Mouse (Mus musculus) intestine, embryonic 16.5 days (tissue): ENCODE measurements around the gene Amn. TPM values are rescaled to one million over a fixed set of nuclear protein-coding genes. Genes with fewer than 3 reads are reported as not detected.

Experiments
- ATAC-seq: fragments of 200-750 bp; cut with Nextera tagmentation; 2 replicates; pipeline ENCODE4 v1.8.0; 2017; ENCODE audit warnings: moderate TSS enrichment, moderate library complexity
- H3K27ac ChIP-seq: fragments of 300-500 bp; sonication (generic); 2 replicates; pipeline ENCODE4 v1.5.1; 2014; ENCODE audit warnings: mild to moderate bottlenecking, low read length
- H3K27me3 ChIP-seq: fragments of 300-500 bp; sonication (generic); replicated peaks from 2 replicates; pipeline ENCODE4 v1.6.1; 2014; ENCODE audit warnings: low read length, control low read depth, mixed read lengths; ENCODE audit not compliant: control insufficient read depth, insufficient read depth
- H3K36me3 ChIP-seq: fragments of 300-500 bp; sonication (generic); 2 replicates; pipeline ENCODE4 v1.6.1; 2014; ENCODE audit warnings: low read length, control low read depth; ENCODE audit not compliant: control insufficient read depth, insufficient read depth
- H3K4me1 ChIP-seq: fragments of 300-500 bp; sonication (generic); 2 replicates; pipeline ENCODE4 v1.6.1; 2014; ENCODE audit warnings: low read length, control low read depth, mixed read lengths; ENCODE audit not compliant: control insufficient read depth, insufficient read depth
- H3K4me2 ChIP-seq: fragments of 300-500 bp; sonication (generic); 2 replicates; pipeline ENCODE4 v1.6.1; 2014; ENCODE audit warnings: low read depth, low read length, control low read depth
- H3K4me3 ChIP-seq: fragments of 300-500 bp; sonication (generic); 2 replicates; pipeline ENCODE4 v1.5.1; 2014; ENCODE audit warnings: mild to moderate bottlenecking, low read length
- H3K9ac ChIP-seq: fragments of 300-500 bp; sonication (generic); 2 replicates; pipeline ENCODE4 v1.6.1; 2014; ENCODE audit warnings: low read depth, low read length
- H3K9me3 ChIP-seq: fragments of 300-500 bp; sonication (generic); 2 replicates; pipeline ENCODE4 v1.6.1; 2016; ENCODE audit warnings: low read length, control low read depth; ENCODE audit not compliant: control insufficient read depth
- WGBS: fragments of 180-500 bp; shearing (Covaris S2); extraction: QIAGEN DNeasy Blood & Tissue Kit; methylation state at CpG from one replicate; pipeline ENCODE4 v1.1.7; 2014; 5-methylcytosine and 5-hydroxymethylcytosine counted together
- polyA plus RNA-seq: library from polyadenylated mRNA; unstranded; fragments of >200 nt; fragmentation: Nextera tagmentation; extraction: Ambion mirVana; gene quantifications from 2 replicates; pipeline ENCODE4 v1.2.1, GENCODE M21; 2015

Amn gene
- polyA plus RNA-seq, 1 experiment from 2014 or later = 233 TPM

DNA sequence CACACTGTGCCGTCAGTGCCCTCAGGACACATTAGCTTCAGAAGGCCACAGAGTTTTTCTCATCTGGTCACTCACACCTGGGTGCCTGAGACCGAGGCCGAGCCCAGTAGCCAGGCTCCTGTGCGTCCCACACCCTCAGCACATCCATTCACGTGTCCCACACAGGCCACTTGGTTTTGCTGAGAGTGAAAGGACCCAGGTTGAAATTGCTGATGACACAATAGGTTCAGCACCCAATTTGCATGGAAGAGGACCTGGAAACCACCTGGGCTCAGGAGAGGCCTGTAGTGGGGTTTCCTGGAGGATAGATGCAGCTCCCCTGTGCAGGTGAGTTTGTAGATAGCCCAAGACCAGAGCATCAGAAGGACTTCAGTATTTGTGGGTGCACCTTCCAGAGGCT is 32.5 kb upstream of the Amn start:
- Histone ChIP-seq H3K4me2 (no peak overlapping the region), H3K4me3 (no peak overlapping the region), H3K36me3 (no peaks in the 10 kb centered on the region; the same call in 1 of the 2 replicates), H3K4me1 (peaks cover 11% of the 10 kb centered on the region; the same call in 1 of the 2 replicates), H3K9me3 (no peaks in the 10 kb centered on the region), H3K27ac (no peak overlapping the region), H3K27me3 (no peaks in the 10 kb centered on the region), H3K9ac (no peak overlapping the region)
- no peak for ATAC-seq
- WGBS = 90% methylated on average over 5 of the region's 5 CpGs

DNA sequence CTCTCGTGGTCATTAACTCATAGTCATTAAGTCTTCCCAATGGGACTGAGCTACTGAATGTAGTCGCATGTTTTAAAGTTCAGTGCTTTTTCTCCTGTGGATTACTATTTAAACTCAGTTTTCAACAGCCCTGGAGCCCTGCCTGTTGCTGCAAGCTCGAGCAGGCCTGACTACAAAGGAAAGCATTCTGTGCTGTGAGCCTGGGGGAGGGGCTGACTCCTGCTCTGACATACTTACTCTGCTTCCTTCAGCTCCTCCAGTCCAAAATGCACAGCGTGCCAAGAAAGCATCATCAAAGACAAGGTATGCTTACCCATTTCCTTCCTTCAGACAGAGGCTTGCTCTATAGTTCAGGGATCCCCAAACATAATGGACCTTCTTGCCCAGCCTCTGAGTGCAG is 32.1 kb upstream of the Amn start:
- no peaks in the 10 kb centered on the region for H3K27me3 ChIP-seq
- no peak overlapping the region for H3K4me3 ChIP-seq
- peaks cover 11% of the 10 kb centered on the region; the same call in 1 of the 2 replicates for H3K4me1 ChIP-seq
- no peak overlapping the region for H3K4me2 ChIP-seq
- H3K9me3 ChIP-seq = no peaks in the 10 kb centered on the region
- 60% methylated on average over 4 of the region's 4 CpGs for WGBS
- no peaks in the 10 kb centered on the region; the same call in 1 of the 2 replicates for H3K36me3 ChIP-seq
- no peak for ATAC-seq
- no peak overlapping the region for H3K9ac ChIP-seq
- H3K27ac ChIP-seq = no peak overlapping the region

DNA sequence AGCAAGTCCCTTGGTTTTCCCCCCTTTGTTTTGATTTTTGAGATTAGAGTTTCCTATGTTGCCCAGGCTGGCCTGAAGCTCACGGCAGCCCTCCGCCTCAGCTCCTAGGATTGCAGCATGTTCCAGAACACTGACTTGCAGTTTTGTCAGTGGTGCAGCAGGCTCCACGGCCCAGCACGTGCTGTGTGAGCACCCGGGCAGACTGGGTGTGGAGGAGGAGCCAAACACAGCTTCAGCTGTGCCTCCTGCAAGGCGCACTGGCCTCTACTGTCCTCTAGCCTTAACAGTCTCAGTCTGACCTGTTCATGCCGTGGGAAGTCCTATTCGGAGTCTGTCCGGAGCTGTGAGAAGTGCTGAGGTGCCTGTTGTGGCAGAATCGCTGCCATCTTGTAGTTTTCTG is 31.0 kb upstream of the Amn start:
- Histone ChIP-seq H3K9ac (no peak overlapping the region), H3K4me1 (0 out of 2 replicates have a peak, but pooled peaks cover 2% of the 10 kb centered on the region), H3K4me2 (no peak overlapping the region), H3K27me3 (no peaks in the 10 kb centered on the region), H3K36me3 (peaks cover 4% of the 10 kb centered on the region; the same call in 1 of the 2 replicates), H3K9me3 (no peaks in the 10 kb centered on the region), H3K4me3 (no peak overlapping the region), H3K27ac (no peak overlapping the region)
- WGBS = 87% methylated on average over 10 of the region's 10 CpGs
- ATAC-seq = no peak

DNA sequence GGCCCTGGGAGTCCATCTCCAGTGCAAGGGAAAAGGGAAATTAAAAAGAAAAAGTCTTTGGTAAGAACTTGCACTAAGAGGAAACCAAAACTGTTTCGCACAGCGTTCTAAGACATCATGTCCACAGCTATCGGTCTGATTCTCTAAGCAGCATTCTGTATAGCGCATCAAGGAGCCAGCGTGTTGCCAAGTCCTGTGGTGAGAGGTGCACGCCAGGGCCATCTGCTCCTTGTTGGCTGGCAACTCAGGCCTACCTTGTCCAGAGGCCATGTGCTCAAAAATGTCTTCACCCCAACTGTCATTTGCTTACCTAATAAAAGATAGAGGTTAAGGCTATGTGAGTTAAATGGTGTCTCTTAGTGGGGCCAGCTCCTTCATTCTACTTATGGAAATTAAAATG is 29.0 kb upstream of the Amn start:
- WGBS = 95% methylated on average over 6 of the region's 6 CpGs
- peaks cover 4% of the 10 kb centered on the region; the same call in 1 of the 2 replicates for H3K36me3 ChIP-seq
- no peaks in the 10 kb centered on the region for H3K9me3 ChIP-seq
- no peaks in the 10 kb centered on the region for H3K4me1 ChIP-seq
- no peak for ATAC-seq
- no peaks in the 10 kb centered on the region for H3K27me3 ChIP-seq
- no peak overlapping the region for H3K4me3 ChIP-seq
- no peak overlapping the region for H3K4me2 ChIP-seq
- no peak overlapping the region for H3K9ac ChIP-seq
- H3K27ac ChIP-seq = no peak overlapping the region

DNA sequence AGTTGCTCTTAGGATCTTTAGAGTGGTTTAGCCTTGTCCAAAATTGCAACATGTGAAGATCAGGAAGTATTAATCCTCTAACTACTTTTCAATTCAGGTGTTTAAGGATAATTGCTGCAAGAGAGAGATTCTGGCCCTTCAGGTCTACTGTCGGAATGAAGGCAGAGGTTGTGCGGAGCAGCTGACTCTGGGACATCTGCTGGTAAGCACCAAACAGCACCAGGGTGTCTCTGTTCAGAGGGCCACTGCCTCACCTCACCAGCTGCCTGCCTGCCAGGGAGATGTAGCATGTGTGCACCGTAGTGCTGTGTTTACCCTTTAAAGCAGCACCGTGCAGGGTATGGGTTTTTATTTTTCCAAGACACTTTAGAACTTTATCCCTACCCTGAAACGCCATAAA is 28.5 kb upstream of the Amn start:
- H3K9me3 ChIP-seq = no peaks in the 10 kb centered on the region
- no peak for ATAC-seq
- WGBS = 89% methylated on average over 5 of the region's 5 CpGs
- no peak overlapping the region for H3K4me3 ChIP-seq
- no peak overlapping the region for H3K27ac ChIP-seq
- H3K9ac ChIP-seq = no peak overlapping the region
- no peaks in the 10 kb centered on the region for H3K4me1 ChIP-seq
- H3K36me3 ChIP-seq = peaks cover 4% of the 10 kb centered on the region; the same call in 1 of the 2 replicates
- no peaks in the 10 kb centered on the region for H3K27me3 ChIP-seq
- no peak overlapping the region for H3K4me2 ChIP-seq

DNA sequence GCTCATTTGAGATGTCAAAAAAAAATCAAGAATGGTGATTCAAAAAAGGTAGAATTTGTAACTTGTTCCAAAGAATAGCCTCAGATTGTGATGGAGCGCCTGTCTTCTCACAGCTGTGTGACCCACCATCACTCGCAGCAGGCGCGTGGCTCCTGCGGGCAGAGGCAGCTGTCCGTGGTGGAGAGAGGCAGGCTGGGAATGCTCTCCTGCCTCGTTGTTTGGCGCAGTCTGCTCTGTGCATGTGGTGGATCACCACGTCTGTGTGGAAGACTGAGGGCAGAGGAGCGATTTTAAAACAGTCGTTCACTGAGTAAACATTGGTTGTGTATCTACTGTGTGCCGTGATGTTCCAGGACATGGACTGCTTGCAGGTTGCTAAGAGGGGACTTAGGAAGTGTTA is 27.2 kb upstream of the Amn start:
- WGBS = 85% methylated on average over 12 of the region's 12 CpGs
- Histone ChIP-seq H3K27ac (no peak overlapping the region), H3K9me3 (no peaks in the 10 kb centered on the region), H3K9ac (no peak overlapping the region), H3K36me3 (0 out of 2 replicates have a peak, but pooled peaks cover 4% of the 10 kb centered on the region), H3K4me1 (no peaks in the 10 kb centered on the region), H3K4me3 (no peak overlapping the region), H3K27me3 (no peaks in the 10 kb centered on the region), H3K4me2 (no peak overlapping the region)
- no peak for ATAC-seq

DNA sequence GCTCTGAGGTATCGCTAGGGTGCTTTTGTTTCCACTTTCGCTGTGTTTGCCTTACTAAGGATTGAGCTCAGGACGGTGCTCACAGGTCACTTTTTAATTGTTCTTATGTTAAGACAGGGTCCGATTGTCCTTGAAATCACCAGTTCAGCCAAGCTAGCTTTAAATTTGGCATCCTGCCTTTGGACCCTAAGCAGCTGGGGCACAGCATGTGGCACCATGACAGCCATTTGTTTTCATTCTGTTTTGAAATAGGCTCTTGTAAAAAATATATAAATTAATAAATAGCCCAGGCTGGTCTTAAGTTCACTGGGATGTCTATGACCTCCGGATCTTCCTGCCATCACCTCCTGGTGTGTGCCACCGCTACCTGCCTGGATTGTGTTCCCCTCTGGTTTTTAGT is 25.8 kb upstream of the Amn start:
- Histone ChIP-seq H3K27me3 (no peaks in the 10 kb centered on the region), H3K36me3 (0 out of 2 replicates have a peak, but pooled peaks cover 4% of the 10 kb centered on the region), H3K4me1 (no peaks in the 10 kb centered on the region), H3K4me2 (no peak overlapping the region), H3K9me3 (no peaks in the 10 kb centered on the region), H3K27ac (no peak overlapping the region), H3K4me3 (no peak overlapping the region), H3K9ac (no peak overlapping the region)
- WGBS = 82% methylated on average over 6 of the region's 6 CpGs
- no peak for ATAC-seq

DNA sequence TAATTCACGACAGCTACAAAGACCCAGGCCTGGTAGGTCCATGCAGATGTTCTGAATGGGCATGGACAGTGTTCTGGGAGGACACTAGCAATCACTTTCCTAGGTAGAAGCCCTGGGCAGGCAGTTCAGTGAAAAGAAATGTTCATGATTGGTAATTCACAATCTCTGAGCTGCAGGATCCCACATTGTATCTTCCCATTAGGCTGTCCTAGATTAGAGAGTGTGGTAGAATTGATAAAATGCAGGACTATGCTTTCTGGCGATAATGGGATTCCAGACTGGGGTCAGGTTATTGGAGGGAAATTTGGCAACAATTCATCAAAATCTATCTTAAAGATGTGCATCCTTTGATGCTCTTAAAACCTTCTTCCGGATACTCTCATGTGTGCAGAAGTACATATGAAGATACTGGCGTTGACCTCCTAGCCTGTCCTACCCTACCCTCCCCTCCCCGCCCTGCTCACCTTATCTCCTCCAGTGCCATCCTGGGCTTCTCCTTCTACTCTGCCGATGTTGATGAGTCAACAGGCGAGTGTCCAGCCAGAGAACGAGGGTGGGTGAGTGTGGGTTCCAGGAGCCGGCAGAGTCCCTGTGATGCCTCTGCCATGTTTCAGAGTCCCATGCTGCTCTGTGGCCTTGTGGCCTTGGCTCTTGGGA is 24.0 kb upstream of the Amn start:
- H3K4me2 ChIP-seq = no peak overlapping the region
- H3K9ac ChIP-seq = no peak overlapping the region
- WGBS = 88% methylated on average over 9 of the region's 9 CpGs
- ATAC-seq = no peak
- H3K4me3 ChIP-seq = no peak overlapping the region
- no peak overlapping the region for H3K27ac ChIP-seq
- no peaks in the 10 kb centered on the region for H3K4me1 ChIP-seq
- H3K9me3 ChIP-seq = no peaks in the 10 kb centered on the region
- H3K27me3 ChIP-seq = no peaks in the 10 kb centered on the region
- H3K36me3 ChIP-seq = 0 out of 2 replicates have a peak, but pooled peaks cover 4% of the 10 kb centered on the region

DNA sequence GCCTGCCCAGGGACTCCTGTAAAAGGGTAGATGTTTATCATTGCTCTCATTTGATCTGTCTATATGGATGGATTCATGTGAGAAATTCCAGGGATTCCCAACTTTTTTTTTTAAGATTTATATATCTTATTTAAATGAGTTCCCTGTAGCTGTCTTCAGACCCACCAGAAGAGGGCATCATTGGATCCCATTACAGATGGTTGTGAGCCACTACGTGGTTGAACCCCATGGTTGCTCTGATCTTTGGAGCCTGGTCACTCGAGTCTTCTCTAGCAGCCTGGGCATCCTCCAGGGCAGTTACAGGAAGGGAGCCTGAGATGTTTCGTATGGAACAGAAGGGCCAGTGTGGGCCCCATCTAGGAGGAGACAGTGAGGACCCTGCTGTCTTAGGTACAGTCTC is 21.8 kb upstream of the Amn start:
- no peaks in the 10 kb centered on the region for H3K9me3 ChIP-seq
- H3K4me3 ChIP-seq = no peak overlapping the region
- H3K36me3 ChIP-seq = 0 out of 2 replicates have a peak, but pooled peaks cover 4% of the 10 kb centered on the region
- no peak for ATAC-seq
- no peaks in the 10 kb centered on the region for H3K4me1 ChIP-seq
- H3K9ac ChIP-seq = no peak overlapping the region
- WGBS = 60% methylated on average over 3 of the region's 3 CpGs
- no peaks in the 10 kb centered on the region for H3K27me3 ChIP-seq
- H3K4me2 ChIP-seq = no peak overlapping the region
- no peak overlapping the region for H3K27ac ChIP-seq

DNA sequence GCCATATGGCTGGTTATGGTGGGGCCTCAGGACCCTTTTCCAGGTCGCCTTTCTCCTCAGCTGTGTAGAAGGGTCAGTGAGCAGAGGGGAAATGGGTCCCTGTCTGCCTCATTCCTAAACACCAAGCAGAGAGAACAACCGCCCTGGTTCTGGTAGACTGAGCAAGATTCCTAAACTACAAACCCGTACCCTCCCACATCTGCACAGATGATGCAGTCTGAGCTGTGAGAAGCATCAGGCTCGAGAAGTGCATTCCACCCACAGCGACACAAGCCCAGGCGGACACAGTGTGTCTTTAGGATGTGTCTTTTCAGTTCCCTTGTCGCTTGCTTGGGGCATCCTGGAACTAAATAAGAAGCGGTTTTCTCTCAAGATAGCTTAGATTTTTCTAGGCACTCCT is 20.8 kb upstream of the Amn start:
- ATAC-seq = no peak
- WGBS = 85% methylated on average over 8 of the region's 8 CpGs
- H3K27me3 ChIP-seq = no peaks in the 10 kb centered on the region
- no peaks in the 10 kb centered on the region for H3K36me3 ChIP-seq
- no peak overlapping the region for H3K4me2 ChIP-seq
- no peak overlapping the region for H3K4me3 ChIP-seq
- H3K9ac ChIP-seq = no peak overlapping the region
- no peaks in the 10 kb centered on the region for H3K4me1 ChIP-seq
- no peaks in the 10 kb centered on the region for H3K9me3 ChIP-seq
- no peak overlapping the region for H3K27ac ChIP-seq
